Mouse (Mus musculus): ENCODE measurements around the gene Pigs. TPM values are rescaled to one million over a fixed set of nuclear protein-coding genes. Genes with fewer than 3 reads are reported as not detected.

The Pigs gene
- polyA plus RNA-seq, 1 experiment, result 94.2 TPM

- WGBS, result under 1% methylated on average over 49 of the region's 49 CpGs
- H3K27ac ChIP-seq (ENCODE audit: insufficient read depth, low read length), result no peak within 1 kb of the TSS
- peak within 1 kb of the TSS; percentile 81 for H3K4me3 ChIP-seq (replicated peaks; ENCODE audit: insufficient read depth, low read depth, low read length)
- peak; percentile 84 to 86 for DNase-seq
- TF ChIP-seq POLR2A (IDR thresholded peaks at IDR 0.05; ENCODE audit: borderline replicate concordance, insufficient read depth, low read length) (0 out of 2 replicates have a peak, but pooled peaks have one; percentile 16), CTCF (IDR thresholded peaks at IDR 0.05; ENCODE audit: borderline replicate concordance, insufficient read depth, low read depth, low read length) (no peak)
- H3K4me1 ChIP-seq (ENCODE audit: control insufficient read depth, insufficient read depth, low read length), result no peaks in the 10 kb centered on the region
- H3K27me3 ChIP-seq (ENCODE audit: control insufficient read depth, insufficient read depth, low read length), result no peaks in the 10 kb centered on the region
Measured at GRCm38 (mm10) chr11:78301357-78302084, 26.7 kb upstream of the Pigs start, which contains the start of gene Spag5. Gene Spag5, plus strand, starts transcription at chr11:78301529.

GRCm38 (mm10) chr11:78305272-78305671 lies 22.9 kb upstream of the Pigs start:
- no peaks in the 10 kb centered on the region for H3K27me3 ChIP-seq (ENCODE audit: control insufficient read depth, insufficient read depth, low read length)
- no peak overlapping the region for H3K27ac ChIP-seq (ENCODE audit: insufficient read depth, low read length)
- H3K4me1 ChIP-seq (ENCODE audit: control insufficient read depth, insufficient read depth, low read length), result no peaks in the 10 kb centered on the region
- TF ChIP-seq POLR2A (IDR thresholded peaks at IDR 0.05; ENCODE audit: borderline replicate concordance, insufficient read depth, low read length), result no peak
- no peak for TF ChIP-seq CTCF (IDR thresholded peaks at IDR 0.05; ENCODE audit: borderline replicate concordance, insufficient read depth, low read depth, low read length)
- H3K4me3 ChIP-seq (replicated peaks; ENCODE audit: insufficient read depth, low read depth, low read length), result no peak overlapping the region
- no peak for DNase-seq
- WGBS, result 88% methylated on average over 4 of the region's 4 CpGs

- Histone ChIP-seq H3K27me3 (ENCODE audit: control insufficient read depth, insufficient read depth, low read length) (no peaks in the 10 kb centered on the region), H3K27ac (ENCODE audit: insufficient read depth, low read length) (no peak overlapping the region), H3K4me1 (ENCODE audit: control insufficient read depth, insufficient read depth, low read length) (no peaks in the 10 kb centered on the region), H3K4me3 (replicated peaks; ENCODE audit: insufficient read depth, low read depth, low read length) (no peak overlapping the region)
- 71% methylated on average over 8 of the region's 8 CpGs for WGBS
- TF ChIP-seq CTCF (IDR thresholded peaks at IDR 0.05; ENCODE audit: borderline replicate concordance, insufficient read depth, low read depth, low read length), result no peak
- TF ChIP-seq POLR2A (IDR thresholded peaks at IDR 0.05; ENCODE audit: borderline replicate concordance, insufficient read depth, low read length), result no peak
- DNase-seq, result no peak
Measured at GRCm38 (mm10) chr11:78310861-78311511, 17.2 kb upstream of the Pigs start.

GRCm38 (mm10) chr11:78313662-78314061 lies 14.6 kb upstream of the Pigs start:
- H3K4me1 ChIP-seq (ENCODE audit: control insufficient read depth, insufficient read depth, low read length), result no peaks in the 10 kb centered on the region
- TF ChIP-seq CTCF (IDR thresholded peaks at IDR 0.05; ENCODE audit: borderline replicate concordance, insufficient read depth, low read depth, low read length) (no peak), POLR2A (IDR thresholded peaks at IDR 0.05; ENCODE audit: borderline replicate concordance, insufficient read depth, low read length) (no peak)
- no peak for DNase-seq
- H3K27me3 ChIP-seq (ENCODE audit: control insufficient read depth, insufficient read depth, low read length), result no peaks in the 10 kb centered on the region
- H3K4me3 ChIP-seq (replicated peaks; ENCODE audit: insufficient read depth, low read depth, low read length), result no peak overlapping the region
- H3K27ac ChIP-seq (ENCODE audit: insufficient read depth, low read length), result no peak overlapping the region
- WGBS, result 92% methylated on average over 2 of the region's 2 CpGs

GRCm38 (mm10) chr11:78318411-78318810 lies 9.8 kb upstream of the Pigs start:
- H3K27me3 ChIP-seq (ENCODE audit: control insufficient read depth, insufficient read depth, low read length), result no peaks in the 10 kb centered on the region
- no peaks in the 10 kb centered on the region for H3K4me1 ChIP-seq (ENCODE audit: control insufficient read depth, insufficient read depth, low read length)
- no peak for DNase-seq
- H3K4me3 ChIP-seq (replicated peaks; ENCODE audit: insufficient read depth, low read depth, low read length), result no peak overlapping the region
- no peak overlapping the region for H3K27ac ChIP-seq (ENCODE audit: insufficient read depth, low read length)
- TF ChIP-seq CTCF (IDR thresholded peaks at IDR 0.05; ENCODE audit: borderline replicate concordance, insufficient read depth, low read depth, low read length), result no peak
- no peak for TF ChIP-seq POLR2A (IDR thresholded peaks at IDR 0.05; ENCODE audit: borderline replicate concordance, insufficient read depth, low read length)
- 77% methylated on average over 2 of the region's 2 CpGs for WGBS

- H3K27me3 ChIP-seq (ENCODE audit: control insufficient read depth, insufficient read depth, low read length), result no peaks in the 10 kb centered on the region
- no peak for DNase-seq
- H3K4me1 ChIP-seq (ENCODE audit: control insufficient read depth, insufficient read depth, low read length), result peaks cover 8% of the 10 kb centered on the region
- peak overlapping the region; percentile 85 for H3K4me3 ChIP-seq (replicated peaks; ENCODE audit: insufficient read depth, low read depth, low read length)
- WGBS, result 37% methylated on average over 2 of the region's 2 CpGs
- H3K27ac ChIP-seq (ENCODE audit: insufficient read depth, low read length), result peak overlapping the region; percentile 14; the same call in 1 of the 2 replicates
- TF ChIP-seq CTCF (IDR thresholded peaks at IDR 0.05; ENCODE audit: borderline replicate concordance, insufficient read depth, low read depth, low read length), result no peak
- TF ChIP-seq POLR2A (IDR thresholded peaks at IDR 0.05; ENCODE audit: borderline replicate concordance, insufficient read depth, low read length), result no peak
Measured at GRCm38 (mm10) chr11:78322076-78322831, 6.0 kb upstream of the Pigs start.

- TF ChIP-seq CTCF (IDR thresholded peaks at IDR 0.05; ENCODE audit: borderline replicate concordance, insufficient read depth, low read depth, low read length) (no peak), POLR2A (IDR thresholded peaks at IDR 0.05; ENCODE audit: borderline replicate concordance, insufficient read depth, low read length) (peak; percentile 76)
- Histone ChIP-seq H3K27ac (ENCODE audit: insufficient read depth, low read length) (peak within 1 kb of the TSS; percentile 68), H3K27me3 (ENCODE audit: control insufficient read depth, insufficient read depth, low read length) (no peaks in the 10 kb centered on the region), H3K4me1 (ENCODE audit: control insufficient read depth, insufficient read depth, low read length) (peaks cover 8% of the 10 kb centered on the region), H3K4me3 (replicated peaks; ENCODE audit: insufficient read depth, low read depth, low read length) (peak within 1 kb of the TSS; percentile 85)
- DNase-seq, result peak; percentile 89 to 94
- WGBS, result 11% methylated on average over 15 of the region's 15 CpGs
Measured at GRCm38 (mm10) chr11:78322860-78323259, 5.4 kb upstream of the Pigs start, which contains the start of gene Aldoc. Gene Aldoc, plus strand, starts transcription at chr11:78322968.
